Mouse (Mus musculus) layer of hippocampus, postnatal 36 days (tissue): ENCODE data around the gene Ano5. TPM values are rescaled to one million over a fixed set of nuclear protein-coding genes. Genes with fewer than 3 reads are reported as not detected.

ENCODE experiments used
- DNase-seq, 2 experiments: peaks; one replicate each; pipeline ENCODE4 v3.0.0; 2022
- total RNA-seq, 2 experiments: library from RNA; stranded (reverse); gene quantifications; 2 replicates each; pipeline ENCODE4 v1.2.3; 2021

The Ano5 gene
- 1 to 10 TPM in 1 of 2 experiments, under 1 TPM in 1; 0.78 to 1.0 TPM for total RNA-seq

- peak; percentile 5 to 12 for DNase-seq
These were observed at the start of gene Ano5 for GRCm38 (mm10) chr7:51510671-51511651. Gene Ano5 (plus strand): TSS chr7:51511029.

DNA sequence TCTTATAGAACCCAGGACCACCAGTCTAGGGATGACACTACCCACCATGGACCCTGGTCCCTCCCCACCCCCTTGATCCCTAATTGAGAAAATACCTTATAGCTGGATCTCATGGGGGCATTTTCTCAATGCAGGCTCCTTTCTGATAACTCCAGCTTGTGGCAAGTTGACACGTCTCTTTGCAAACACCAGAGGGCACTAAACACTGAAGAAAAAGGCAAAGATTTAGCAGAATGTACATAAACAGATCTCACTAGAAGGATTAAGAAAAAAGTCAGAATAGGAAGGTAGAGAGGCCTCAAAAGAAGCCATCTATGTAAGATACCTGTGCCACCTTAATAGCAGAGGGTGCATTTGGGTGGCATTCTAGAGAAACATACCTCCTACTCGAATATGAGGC is 11.4 kb upstream of the Ano5 start:
- DNase-seq = no peak

GRCm38 (mm10) chr7:51503940-51504339 is 6.9 kb upstream of the Ano5 start:
- no peak for DNase-seq

GRCm38 (mm10) chr7:51510147-51510546 is 682 bp upstream of the Ano5 start:
- no peak for DNase-seq

- no peak for DNase-seq
These were observed 28.5 kb downstream of the Ano5 start for GRCm38 (mm10) chr7:51539344-51539743.

DNA sequence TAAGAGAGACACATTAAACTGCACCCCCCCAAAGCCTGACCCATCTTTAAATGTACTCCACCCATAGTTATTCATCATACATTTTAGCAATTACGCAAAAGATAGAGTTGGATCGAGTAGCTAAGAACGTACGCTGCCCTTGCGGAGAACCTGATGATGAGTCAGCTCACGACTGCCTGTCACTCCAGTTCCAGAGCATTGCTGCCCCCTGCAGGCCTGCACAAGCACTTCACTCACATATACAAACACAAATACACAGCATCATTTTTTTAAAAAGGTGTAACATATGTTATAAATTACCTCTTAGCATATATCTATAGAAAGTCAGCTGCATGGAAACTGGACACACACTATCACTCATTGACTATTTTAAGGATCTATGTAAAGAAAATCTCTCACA is 29.9 kb downstream of the Ano5 start:
- no peak for DNase-seq

DNA sequence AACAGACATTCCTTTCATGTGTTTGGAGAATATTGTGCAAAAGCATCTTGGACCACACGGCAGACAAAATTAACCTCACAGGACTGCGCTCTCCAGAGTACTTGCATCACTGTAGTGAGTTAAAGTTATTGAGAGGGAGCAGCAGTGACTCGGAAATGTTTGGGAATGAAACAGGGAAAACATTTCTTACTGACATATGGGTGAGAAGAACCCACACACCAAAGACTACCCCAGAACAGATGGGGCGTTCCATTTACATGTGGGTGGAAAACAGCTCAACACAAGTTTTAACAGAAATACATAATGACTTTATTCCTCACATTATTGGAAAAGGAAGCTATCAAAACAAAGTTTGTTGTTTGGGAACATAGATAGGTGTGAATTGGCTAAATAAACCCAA is 89.2 kb downstream of the Ano5 start:
- peak in 1 of 2 experiments; percentile 26 for DNase-seq

- DNase-seq = no peak
These were observed 92.9 kb downstream of the Ano5 start for GRCm38 (mm10) chr7:51603741-51604140.

GRCm38 (mm10) chr7:51614404-51614803 is 103.6 kb downstream of the Ano5 start:
- no peak for DNase-seq

- DNase-seq = no peak
These were observed 107.1 kb downstream of the Ano5 start for GRCm38 (mm10) chr7:51617941-51618340.

DNA sequence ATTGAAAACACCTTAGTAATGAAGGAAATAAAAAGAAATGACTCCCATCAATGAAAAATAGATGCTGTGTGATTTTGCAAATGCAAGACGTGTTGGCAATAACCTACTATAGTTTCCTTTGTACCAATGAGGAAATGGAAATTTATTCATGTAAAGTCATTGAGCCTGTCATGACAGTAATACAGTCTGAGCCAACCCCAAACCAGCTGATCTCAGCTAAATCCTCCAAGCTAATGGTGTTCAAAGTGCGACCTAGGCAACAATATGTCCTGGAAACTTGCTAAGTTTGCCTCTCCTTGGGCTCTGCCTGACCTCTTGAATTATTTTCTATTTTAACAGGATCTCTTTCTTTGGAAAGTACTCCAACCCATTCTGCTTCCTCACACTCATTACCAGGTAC is 107.6 kb downstream of the Ano5 start:
- DNase-seq = no peak

DNA sequence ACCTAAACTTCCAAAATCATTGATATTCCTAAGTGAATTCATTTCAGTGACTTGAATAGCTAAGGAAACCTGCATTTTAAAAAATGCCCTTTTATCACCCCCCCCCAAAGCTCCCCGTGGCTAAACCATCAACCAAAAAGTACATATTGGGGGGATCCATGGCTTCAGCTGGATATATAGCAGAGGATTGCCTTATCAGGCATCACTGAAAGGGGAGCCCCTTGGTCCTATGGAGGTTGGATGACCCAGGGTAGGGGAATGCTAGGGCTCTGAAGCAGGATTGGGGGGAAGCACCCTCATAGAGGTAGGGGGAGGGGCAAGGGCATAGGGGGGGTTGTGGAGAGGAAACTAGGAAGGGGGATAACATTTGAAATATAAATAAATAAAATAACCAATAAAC is 109.1 kb downstream of the Ano5 start:
- DNase-seq = no peak

DNA sequence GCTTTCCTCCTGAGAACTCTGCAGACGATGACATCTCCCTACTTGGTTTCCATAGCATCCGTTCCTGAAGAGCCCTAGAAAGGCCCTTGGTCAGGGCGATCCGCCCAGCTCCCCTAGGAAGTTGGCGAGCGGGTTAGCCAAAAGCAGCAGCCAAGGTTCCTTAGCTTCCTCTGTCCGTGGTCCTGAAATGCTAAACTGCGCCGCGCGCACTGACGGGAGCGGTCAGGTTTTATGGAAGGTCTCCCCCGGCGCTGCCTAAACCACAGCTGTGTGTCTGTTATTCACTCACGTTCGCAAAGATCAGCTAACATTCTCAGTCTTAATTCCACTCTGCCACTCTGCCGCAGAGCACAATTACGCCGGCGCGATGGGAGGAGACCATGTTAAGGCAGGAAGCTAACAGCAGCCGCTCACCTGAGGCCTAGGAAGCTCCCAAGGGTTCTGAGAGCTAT is 110.9 kb downstream of the Ano5 start, which contains the start of gene Slc17a6:
Slc17a6 (plus strand) TSS at position 313 of the 452 bp plus-strand sequence.
- DNase-seq = peak in 1 of 2 experiments; percentile 39

DNA sequence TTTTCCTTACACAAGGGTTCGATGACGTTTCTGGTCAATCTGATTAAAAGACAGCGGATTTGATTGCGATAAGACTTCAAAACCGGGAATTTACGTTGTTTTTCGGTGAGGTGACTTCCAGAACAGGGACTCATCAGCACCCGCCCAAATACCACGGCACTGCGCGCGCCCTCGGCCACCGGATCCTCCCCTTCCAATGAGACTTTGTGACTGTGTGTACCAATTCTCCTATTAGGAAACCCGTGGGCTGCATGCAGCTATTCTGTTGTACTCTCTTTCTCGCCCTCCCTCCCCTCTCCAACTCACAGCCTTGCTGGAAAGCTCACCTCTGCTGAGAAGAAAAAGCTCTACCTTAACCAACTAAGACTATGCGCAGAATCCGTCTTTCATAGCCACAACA is 111.4 kb downstream of the Ano5 start:
- peak in 1 of 2 experiments; percentile 14 for DNase-seq

DNA sequence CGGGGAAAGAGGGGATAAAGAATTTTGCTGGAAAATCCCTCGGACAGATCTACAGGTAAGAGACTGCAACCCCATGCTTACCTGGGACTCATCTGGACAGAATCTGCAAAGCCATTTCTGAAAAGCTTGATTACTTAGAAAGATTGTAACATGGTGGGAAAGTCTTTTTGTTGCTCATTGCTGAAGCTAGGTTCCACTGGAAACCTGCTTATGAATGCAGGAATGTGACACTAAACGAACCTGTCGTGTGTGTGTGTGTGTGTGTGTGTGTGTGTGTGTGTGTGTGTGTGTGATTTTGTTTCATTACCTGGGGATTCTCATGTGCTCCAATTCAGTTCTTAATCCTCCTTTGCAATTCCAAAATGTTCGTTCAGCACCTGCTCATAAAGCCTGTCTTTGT is 111.8 kb downstream of the Ano5 start:
- no peak for DNase-seq

DNA sequence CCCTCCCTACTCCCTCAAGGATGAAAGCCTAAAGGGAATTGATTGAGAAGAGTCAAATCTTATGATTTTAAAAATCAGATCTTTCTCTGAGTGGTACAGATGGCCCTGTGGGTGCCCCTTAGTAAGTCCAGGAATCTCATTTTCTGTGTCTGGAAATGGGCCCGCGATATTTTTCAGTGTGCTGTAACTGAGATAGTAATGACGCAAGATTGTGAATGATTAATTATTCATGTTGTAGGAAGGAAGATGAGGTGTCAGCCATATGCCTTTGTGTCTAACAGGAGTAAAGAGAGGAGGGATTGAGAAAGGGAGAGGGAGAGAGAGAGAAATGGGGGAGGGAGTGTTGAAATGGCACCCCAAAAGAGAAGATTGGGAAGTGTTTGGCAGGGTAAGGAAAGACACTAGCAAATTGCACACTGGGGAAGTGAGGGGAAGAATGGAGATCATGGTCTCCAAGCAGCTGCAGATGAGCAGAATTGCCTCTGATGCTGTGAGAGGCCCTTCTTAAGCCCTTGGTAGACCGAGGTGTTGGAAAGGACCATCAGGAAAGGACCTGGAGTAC is 113.6 kb downstream of the Ano5 start:
- DNase-seq = no peak

GRCm38 (mm10) chr7:51625161-51625560 is 114.3 kb downstream of the Ano5 start:
- DNase-seq = peak in 1 of 2 experiments; percentile 4

DNA sequence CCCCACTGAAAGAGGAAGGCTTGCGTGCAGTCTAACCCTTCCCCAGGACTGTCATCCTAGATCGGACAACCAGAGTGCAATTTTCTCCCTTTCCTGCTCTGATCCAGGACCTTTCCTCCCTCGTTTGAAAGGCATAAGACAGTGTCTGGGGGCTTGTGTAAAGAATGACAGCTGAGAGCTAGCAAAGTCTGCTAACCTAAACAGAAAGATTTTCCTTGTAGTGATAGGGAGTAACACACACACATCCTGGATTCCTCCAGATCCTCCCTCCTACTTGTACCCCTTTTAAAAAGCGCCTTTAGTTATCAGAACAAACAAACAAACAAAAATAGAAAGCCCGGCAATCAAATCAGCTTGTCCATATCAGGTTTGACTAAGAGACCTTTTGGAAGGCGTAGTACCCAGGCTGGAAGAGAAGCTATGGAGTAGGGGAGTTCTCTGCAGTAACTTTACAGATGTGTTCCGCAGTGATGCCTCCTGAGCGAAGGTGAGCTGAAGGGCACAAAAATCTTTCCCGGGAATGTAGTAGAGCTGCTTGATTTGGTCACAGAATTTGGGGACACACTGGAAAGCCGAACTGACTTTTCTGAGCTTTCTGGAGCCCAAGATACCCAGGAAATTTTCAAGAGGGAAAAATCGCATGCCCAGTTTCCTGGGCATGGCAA is 114.9 kb downstream of the Ano5 start:
- DNase-seq = no peak

GRCm38 (mm10) chr7:51626451-51627000 is 115.7 kb downstream of the Ano5 start:
- peak in 1 of 2 experiments; percentile 4 for DNase-seq

- DNase-seq = peak in 1 of 2 experiments; percentile 5
These were observed 116.3 kb downstream of the Ano5 start for GRCm38 (mm10) chr7:51627001-51627631.

- no peak for DNase-seq
These were observed 116.8 kb downstream of the Ano5 start for GRCm38 (mm10) chr7:51627666-51628065.

DNA sequence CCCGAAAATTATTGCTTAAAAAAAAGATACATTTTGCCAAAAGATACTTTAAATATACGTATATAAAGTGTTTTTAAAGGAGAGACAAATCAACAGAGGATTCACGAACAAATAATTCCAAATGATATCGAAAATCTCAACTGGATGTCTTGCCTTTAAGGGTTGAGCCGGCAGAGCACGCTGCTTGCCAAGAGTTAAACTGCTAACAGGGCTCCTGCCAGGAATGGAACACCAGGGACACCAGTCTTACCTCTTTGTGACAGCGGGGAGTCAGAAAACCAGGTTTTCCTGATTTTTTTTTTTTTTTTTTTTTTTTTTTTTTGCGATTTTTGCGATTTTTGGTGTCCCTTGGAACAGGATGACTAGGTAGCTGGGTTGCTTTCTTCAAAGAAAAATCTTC is 117.5 kb downstream of the Ano5 start:
- DNase-seq = no peak
